Mouse (Mus musculus) regulatory T cell (primary cell): ENCODE data around the gene Dvl1.

Experiments used
- in situ Hi-C: fragments of 300-600 bp; cut with MboI, MseI; formaldehyde crosslinking; loops from one replicate; pipeline ENCODE4 v1.15.1; 2025; ENCODE audit warnings: high pct_unique_total_duplicates

The Dvl1 gene

DNA sequence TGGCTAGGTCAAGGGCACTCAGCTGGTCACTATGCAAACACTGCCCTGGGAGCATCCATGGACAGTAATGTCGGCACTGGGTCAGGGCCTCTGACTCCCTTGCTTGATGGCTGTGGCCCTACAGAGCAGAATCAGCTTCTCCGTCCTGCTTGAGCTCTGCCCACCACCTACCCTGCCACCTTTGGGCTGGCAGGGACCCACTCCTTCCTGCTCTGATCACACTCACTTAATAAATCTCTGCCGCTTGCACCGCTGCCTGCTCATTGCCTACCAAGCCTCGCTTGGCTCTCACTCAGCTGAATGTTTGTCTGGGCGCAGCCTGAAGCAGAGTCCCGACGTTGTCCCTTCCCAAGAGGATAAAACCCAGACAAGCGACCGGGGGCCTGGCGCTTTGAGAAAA lies 59.8 kb downstream of the Dvl1 start:
- in situ Hi-C loops = no loop called here

DNA sequence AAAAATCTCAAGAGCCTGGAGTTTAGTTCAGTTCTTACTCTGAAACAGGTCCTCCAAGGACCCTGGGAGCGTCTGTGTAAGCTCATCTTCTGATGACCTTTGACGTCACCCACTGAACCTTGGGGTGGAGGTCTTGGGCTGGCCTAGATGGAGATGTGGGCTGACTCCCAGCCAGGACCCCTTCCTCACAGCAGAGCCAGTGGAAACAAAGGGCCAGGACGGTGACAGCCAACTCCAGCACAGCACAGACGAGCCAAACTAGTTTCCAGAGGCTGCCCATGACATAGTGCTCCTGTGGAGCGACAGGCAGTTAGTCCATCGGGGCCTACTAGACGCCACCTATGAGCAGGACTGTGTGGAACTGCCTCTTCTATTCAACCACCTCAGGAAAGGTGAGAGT lies 61.1 kb downstream of the Dvl1 start:
- in situ Hi-C loops = no loop called here

DNA sequence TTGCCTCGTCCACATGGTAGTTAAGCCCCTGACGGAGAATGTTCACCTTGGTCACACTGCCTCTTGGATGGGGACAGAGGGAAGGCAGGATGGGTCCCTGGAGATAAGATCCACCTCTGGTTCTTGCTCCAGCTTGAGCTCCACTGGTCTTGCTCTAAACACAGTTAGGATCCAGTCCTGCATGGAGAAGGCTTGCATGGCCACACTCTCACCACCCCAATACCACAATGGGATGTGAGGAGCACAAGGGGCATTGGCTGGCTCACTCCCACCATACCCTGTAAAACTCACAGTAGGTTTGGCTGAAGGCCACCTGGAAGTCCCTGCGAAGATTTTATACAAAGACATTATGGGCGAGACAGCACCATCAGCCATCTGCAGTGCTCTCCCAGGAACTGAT lies 61.5 kb downstream of the Dvl1 start:
- in situ Hi-C loops = no loop called here
